Mouse (Mus musculus) stomach, postnatal 0 days (tissue): ENCODE results near the gene Taf1d. TPM values are rescaled to one million over a fixed set of nuclear protein-coding genes. Genes with fewer than 3 reads are reported as not detected.
A peak's percentile ranks its signal among the peaks of the same experiment; 100 is the strongest.
"Not testable (repeated sequence)": the region's sequence is repeated elsewhere in the genome, so short reads cannot be mapped to it uniquely, and the experiment has no call there.

Experiments
- ATAC-seq: fragments of 200-750 bp; cut with Nextera tagmentation; 2 replicates; pipeline ENCODE4 v1.8.0; 2017; ENCODE audit not compliant: low FRiP score, low TSS enrichment
- DNase-seq: peaks from one replicate; pipeline ENCODE4 v3.0.0-alpha.2; 2016; ENCODE audit warnings: low spot score
- H3K27ac ChIP-seq: fragments of 300-500 bp; sonication (generic); replicated peaks from 2 replicates; pipeline ENCODE4 v1.5.1; 2014; ENCODE audit warnings: mild to moderate bottlenecking, control low read depth
- H3K27me3 ChIP-seq: fragments of 300-500 bp; sonication (generic); 2 replicates; pipeline ENCODE4 v1.6.1; 2014; ENCODE audit warnings: low read length; ENCODE audit not compliant: control insufficient read depth, insufficient read depth
- H3K36me3 ChIP-seq: fragments of 300-500 bp; sonication (generic); 2 replicates; pipeline ENCODE4 v1.6.1; 2014; ENCODE audit warnings: low read length, mixed read lengths; ENCODE audit not compliant: control insufficient read depth, insufficient read depth
- H3K4me1 ChIP-seq: fragments of 300-500 bp; sonication (generic); replicated peaks from 2 replicates; pipeline ENCODE4 v1.6.1; 2014; ENCODE audit warnings: antibody characterized with exemption; ENCODE audit not compliant: control insufficient read depth, insufficient read depth
- H3K4me2 ChIP-seq: fragments of 300-500 bp; sonication (generic); replicated peaks from 2 replicates; pipeline ENCODE4 v1.6.1; 2014; ENCODE audit warnings: low read depth, mild to moderate bottlenecking, control low read depth, moderate library complexity
- H3K4me3 ChIP-seq: fragments of 300-500 bp; sonication (generic); 2 replicates; pipeline ENCODE4 v1.5.1; 2014; ENCODE audit warnings: low read depth, low read length, control low read depth
- H3K9ac ChIP-seq: fragments of 300-500 bp; sonication (generic); 2 replicates; pipeline ENCODE4 v1.6.1; 2014; ENCODE audit warnings: mild to moderate bottlenecking, low read length, control low read depth, mixed read lengths
- H3K9me3 ChIP-seq: fragments of 300-500 bp; sonication (generic); 2 replicates; pipeline ENCODE4 v1.6.1; 2016; ENCODE audit warnings: low read length; ENCODE audit not compliant: control insufficient read depth
- CTCF ChIP-seq: IDR thresholded peaks from 2 replicates; pipeline ENCODE4 v1.5.1; 2016; ENCODE audit warnings: antibody characterized with exemption, low read depth, mild to moderate bottlenecking, moderate library complexity
- EP300 ChIP-seq: optimal IDR thresholded peaks from 2 replicates; pipeline ENCODE3; 2016; ENCODE audit warnings: antibody characterized with exemption
- WGBS: fragments of 180-500 bp; shearing (Covaris S2); extraction: QIAGEN DNeasy Blood & Tissue Kit; methylation state at CpG from one replicate; pipeline ENCODE4 v1.1.7; 2014; 5-methylcytosine and 5-hydroxymethylcytosine counted together
- polyA plus RNA-seq: library from polyadenylated mRNA; unstranded; fragments of >200 nt; fragmentation: Nextera tagmentation; extraction: Ambion mirVana; gene quantifications from 2 replicates; pipeline ENCODE4 v1.2.1, GENCODE M21; 2015

The Taf1d gene
- polyA plus RNA-seq, 1 experiment from 2014 or later = 41.1 TPM

- H3K27me3 ChIP-seq, DNase-seq, H3K4me3 ChIP-seq, H3K36me3 ChIP-seq, H3K4me1 ChIP-seq, ATAC-seq, H3K9ac ChIP-seq, H3K9me3 ChIP-seq, H3K4me2 ChIP-seq: not testable (repeated sequence)
- 74% methylated on average over 6 of the region's 6 CpGs for WGBS
- peak; percentile 53 for TF ChIP-seq CTCF
- peak overlapping the region; percentile 53; the same call in 1 of the 2 replicates for H3K27ac ChIP-seq
Observed at GRCm38 (mm10) chr9:15302006-15302405, 4.0 kb upstream of the Taf1d start.

DNA sequence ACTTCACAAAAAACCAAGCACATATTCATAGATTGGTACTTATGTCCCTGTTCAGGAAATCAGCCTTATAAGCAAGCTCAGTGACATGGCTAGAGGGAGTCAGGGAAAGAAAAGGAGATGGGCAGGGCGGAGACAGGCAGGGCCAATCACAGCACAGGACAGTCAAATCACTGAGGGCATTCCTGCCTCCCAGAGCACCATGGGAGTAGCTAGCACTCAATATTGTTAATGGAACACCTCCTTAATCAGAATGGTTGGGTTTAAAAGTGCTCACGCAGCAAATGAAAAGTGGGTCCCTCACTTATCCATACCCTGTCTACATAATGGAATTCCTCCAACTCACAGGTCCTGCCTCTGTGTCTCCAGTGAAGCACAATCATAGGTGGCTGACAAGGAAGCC, 3.1 kb upstream of the Taf1d start:
- Histone ChIP-seq H3K4me1 (no peaks in the 10 kb centered on the region), H3K4me3 (no peak overlapping the region), H3K27ac (no peak overlapping the region), H3K9ac (no peak overlapping the region), H3K36me3 (no peaks in the 10 kb centered on the region), H3K27me3 (no peaks in the 10 kb centered on the region), H3K4me2 (no peak overlapping the region), H3K9me3 (no peaks in the 10 kb centered on the region)
- no peak for TF ChIP-seq EP300
- TF ChIP-seq CTCF = no peak
- no peak for DNase-seq
- WGBS = 76% methylated on average over 2 of the region's 2 CpGs
- ATAC-seq = no peak

- WGBS = under 1% methylated on average over 35 of the region's 35 CpGs
Observed at GRCm38 (mm10) chr9:15306398-15307119, 545 bp downstream of the Taf1d start, which contains the start of gene 4931406C07Rik. Gene 4931406C07Rik (minus strand): TSS chr9:15306448.

GRCm38 (mm10) chr9:15307257-15307656, 1.2 kb downstream of the Taf1d start:
- Histone ChIP-seq H3K4me3 (peak overlapping the region; percentile 86), H3K27ac (no peak overlapping the region), H3K27me3 (no peaks in the 10 kb centered on the region), H3K4me1 (0 out of 2 replicates have a peak, but pooled peaks cover 3% of the 10 kb centered on the region), H3K9ac (peak overlapping the region; percentile 98), H3K36me3 (peaks cover 14% of the 10 kb centered on the region), H3K4me2 (peak overlapping the region; percentile 76), H3K9me3 (no peaks in the 10 kb centered on the region)
- 5% methylated on average over 6 of the region's 6 CpGs for WGBS
- DNase-seq = no peak
- no peak for ATAC-seq
- TF ChIP-seq EP300 (no peak), CTCF (no peak)

More at GRCm38 (mm10) chr9:15306398-15307119, 545 bp downstream of the Taf1d start, which contains the start of gene 4931406C07Rik:
- H3K36me3 ChIP-seq = peaks cover 10% of the 10 kb centered on the region
- H3K9ac ChIP-seq = peak within 1 kb of the TSS; percentile 98
- H3K4me2 ChIP-seq = peak within 1 kb of the TSS; percentile 76
- ATAC-seq (no peak; the same call in 1 of the 2 replicates), DNase-seq (no peak)
- peak within 1 kb of the TSS; percentile 95 for H3K27ac ChIP-seq
- H3K4me3 ChIP-seq = peak within 1 kb of the TSS; percentile 86
- TF ChIP-seq CTCF (no peak), EP300 (no peak)
- no peaks in the 10 kb centered on the region for H3K27me3 ChIP-seq
- H3K9me3 ChIP-seq = no peaks in the 10 kb centered on the region
- 0 out of 2 replicates have a peak, but pooled peaks cover 3% of the 10 kb centered on the region for H3K4me1 ChIP-seq

DNA sequence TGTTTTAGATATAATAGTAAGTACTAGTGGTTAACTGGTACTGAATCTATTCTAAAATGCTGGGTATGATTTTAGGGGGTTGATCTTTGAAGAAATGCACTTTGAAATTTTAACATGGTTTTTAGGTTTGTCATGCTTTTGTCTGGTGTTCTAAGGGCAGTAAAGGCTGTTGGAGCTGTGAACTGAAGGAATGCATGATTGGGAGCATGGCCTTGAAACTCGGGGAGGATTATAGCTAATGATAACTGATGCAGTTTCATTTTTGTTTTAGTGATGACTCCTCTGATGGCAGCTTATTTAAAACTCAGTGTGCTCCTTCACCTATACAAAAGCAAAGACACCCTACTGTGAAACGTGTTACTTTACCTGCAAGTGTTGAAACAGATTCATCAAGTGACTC, 2.2 kb downstream of the Taf1d start:
- DNase-seq = no peak
- 0 out of 2 replicates have a peak, but pooled peaks cover 3% of the 10 kb centered on the region for H3K4me1 ChIP-seq
- no peaks in the 10 kb centered on the region for H3K27me3 ChIP-seq
- H3K4me2 ChIP-seq = no peak overlapping the region
- WGBS = 36% methylated on average over 2 of the region's 2 CpGs
- peaks cover 19% of the 10 kb centered on the region for H3K36me3 ChIP-seq
- TF ChIP-seq EP300 (no peak), CTCF (no peak)
- H3K9ac ChIP-seq = no peak overlapping the region
- no peak for ATAC-seq
- H3K4me3 ChIP-seq = no peak overlapping the region
- H3K9me3 ChIP-seq = no peaks in the 10 kb centered on the region
- no peak overlapping the region for H3K27ac ChIP-seq

DNA sequence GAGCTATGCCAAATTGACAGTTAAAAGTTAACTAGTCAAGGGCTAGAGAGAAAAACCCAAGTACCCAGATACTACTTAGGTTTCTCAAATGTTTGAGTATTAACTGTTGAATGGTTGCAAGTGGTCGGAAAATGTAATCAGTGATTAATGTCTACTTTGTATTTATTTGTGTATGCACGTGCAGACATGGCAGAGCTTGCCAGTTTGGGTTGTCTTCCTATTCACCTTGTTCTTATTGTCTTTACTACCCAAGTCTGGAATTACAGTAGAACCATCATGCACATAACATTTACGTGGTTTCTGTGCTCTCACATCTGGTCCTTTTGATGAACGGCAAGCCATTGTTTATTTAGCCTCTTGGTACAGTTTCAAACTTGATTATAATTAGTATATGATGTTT, 3.4 kb downstream of the Taf1d start:
- Histone ChIP-seq H3K4me2 (no peak overlapping the region), H3K9me3 (no peaks in the 10 kb centered on the region), H3K4me1 (0 out of 2 replicates have a peak, but pooled peaks cover 3% of the 10 kb centered on the region), H3K27ac (no peak overlapping the region), H3K4me3 (no peak overlapping the region), H3K36me3 (peaks cover 19% of the 10 kb centered on the region), H3K9ac (no peak overlapping the region), H3K27me3 (no peaks in the 10 kb centered on the region)
- WGBS = 26% methylated on average over 4 of the region's 4 CpGs
- DNase-seq (no peak), ATAC-seq (no peak)
- TF ChIP-seq EP300 (no peak), CTCF (no peak)
